Mouse (Mus musculus): ENCODE measurements at regions not wholly inside any gene's neighbourhood (a gene's known extent, or its start where the extent isn't known, plus 50 kb on each side); places are given as distances from the start of the nearest gene placed in this dataset.

DNA sequence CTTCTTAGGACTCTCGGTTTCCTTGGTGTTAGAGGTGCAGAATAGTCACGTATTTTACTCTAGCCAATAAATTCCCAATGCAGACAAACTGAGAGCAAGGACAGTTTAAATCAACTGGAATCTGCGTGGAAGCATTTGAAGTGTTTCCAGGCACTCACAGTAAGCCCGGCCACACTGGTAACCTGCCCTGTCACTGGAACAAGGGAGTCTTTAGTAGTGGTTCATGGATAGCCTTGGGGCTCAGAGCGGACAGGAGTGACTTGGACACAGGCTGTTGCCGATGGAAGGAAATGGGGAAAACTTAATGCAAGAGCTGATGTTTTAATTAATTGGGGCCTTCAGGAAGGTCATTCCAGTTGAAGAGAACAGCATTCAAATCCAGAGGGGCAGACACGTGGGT lies 334.4 kb upstream of the Zfp637 start:
- 94% methylated on average over 7 of the region's 7 CpGs for WGBS (ENCODE audit: missing documents)
- no peak overlapping the region for H3K4me3 ChIP-seq (ENCODE audit: inconsistent target)
- no peak overlapping the region for H3K27ac ChIP-seq
- no peaks in the 10 kb centered on the region for H3K36me3 ChIP-seq (ENCODE audit: inconsistent target)
- no peaks in the 10 kb centered on the region for H3K79me2 ChIP-seq (ENCODE audit: inconsistent target)

DNA sequence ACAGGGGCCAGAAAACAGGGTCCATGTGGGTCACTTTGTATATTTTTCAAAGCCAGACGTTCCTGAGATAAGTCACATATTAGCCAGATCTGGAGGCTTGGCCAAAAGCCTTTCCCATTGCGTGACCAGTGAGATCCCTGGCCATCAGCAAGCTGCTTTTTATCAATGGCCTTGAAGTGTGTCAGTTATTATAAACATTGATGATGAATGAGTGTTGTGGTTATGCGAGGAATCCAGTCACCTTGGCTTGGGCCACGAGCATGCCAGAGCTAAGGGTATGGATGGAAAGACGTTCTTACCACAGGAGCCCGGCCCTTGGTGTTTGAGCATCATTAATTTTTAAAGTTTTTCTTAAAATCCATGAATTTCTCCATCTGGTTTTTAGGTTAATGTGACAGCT lies 332.1 kb upstream of the Zfp637 start:
- Histone ChIP-seq H3K36me3 (ENCODE audit: inconsistent target) (no peaks in the 10 kb centered on the region), H3K79me2 (ENCODE audit: inconsistent target) (no peaks in the 10 kb centered on the region), H3K27ac (no peak overlapping the region), H3K4me3 (ENCODE audit: inconsistent target) (no peak overlapping the region)
- WGBS (ENCODE audit: missing documents): 88% methylated on average over 6 of the region's 6 CpGs

DNA sequence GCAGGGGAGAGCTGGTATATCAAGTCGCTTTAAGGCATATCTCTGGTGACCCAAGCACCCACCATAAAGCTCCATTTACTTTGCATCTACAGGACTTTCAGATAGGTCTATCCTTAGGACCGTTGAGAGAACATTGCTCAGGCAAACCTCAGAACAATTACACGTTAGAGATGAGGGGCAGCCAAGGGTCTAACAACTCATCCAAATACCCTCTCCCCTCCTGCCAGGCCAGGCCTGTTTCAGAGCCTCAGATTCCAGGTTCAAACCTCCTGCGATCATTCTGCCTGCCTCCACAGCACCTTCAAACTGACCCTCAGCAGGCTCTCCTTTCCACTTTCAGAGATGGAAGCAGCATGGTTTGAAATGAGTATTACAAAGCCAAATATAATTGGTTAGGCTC lies 331.0 kb upstream of the Zfp637 start:
- Histone ChIP-seq H3K27ac (no peak overlapping the region), H3K79me2 (ENCODE audit: inconsistent target) (no peaks in the 10 kb centered on the region), H3K4me3 (ENCODE audit: inconsistent target) (no peak overlapping the region), H3K36me3 (ENCODE audit: inconsistent target) (no peaks in the 10 kb centered on the region)
- 93% methylated on average over 4 of the region's 4 CpGs for WGBS (ENCODE audit: missing documents)

DNA sequence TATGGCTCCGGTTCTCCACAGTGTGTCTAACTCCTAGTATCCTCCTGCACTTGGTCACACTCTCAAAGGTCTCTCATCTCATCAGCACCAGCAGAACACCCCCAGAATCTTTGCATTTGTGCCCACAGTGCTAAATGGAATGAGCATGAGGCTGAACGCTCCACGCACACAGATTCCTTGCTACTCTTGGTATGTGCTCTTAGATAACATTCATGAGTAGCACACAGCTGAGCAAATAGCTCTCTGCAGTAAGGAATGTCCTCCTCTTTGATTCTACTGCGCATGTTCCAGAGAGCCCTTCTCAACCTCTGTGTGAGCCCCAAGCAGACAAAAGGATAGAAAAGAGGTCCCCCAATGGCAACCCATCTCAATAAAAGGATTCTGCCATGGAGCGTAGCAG lies 326.1 kb upstream of the Zfp637 start:
- WGBS (ENCODE audit: missing documents): 93% methylated on average over 5 of the region's 5 CpGs
- Histone ChIP-seq H3K36me3 (ENCODE audit: inconsistent target) (no peaks in the 10 kb centered on the region), H3K27ac (no peak overlapping the region), H3K4me3 (ENCODE audit: inconsistent target) (no peak overlapping the region), H3K79me2 (ENCODE audit: inconsistent target) (no peaks in the 10 kb centered on the region)

DNA sequence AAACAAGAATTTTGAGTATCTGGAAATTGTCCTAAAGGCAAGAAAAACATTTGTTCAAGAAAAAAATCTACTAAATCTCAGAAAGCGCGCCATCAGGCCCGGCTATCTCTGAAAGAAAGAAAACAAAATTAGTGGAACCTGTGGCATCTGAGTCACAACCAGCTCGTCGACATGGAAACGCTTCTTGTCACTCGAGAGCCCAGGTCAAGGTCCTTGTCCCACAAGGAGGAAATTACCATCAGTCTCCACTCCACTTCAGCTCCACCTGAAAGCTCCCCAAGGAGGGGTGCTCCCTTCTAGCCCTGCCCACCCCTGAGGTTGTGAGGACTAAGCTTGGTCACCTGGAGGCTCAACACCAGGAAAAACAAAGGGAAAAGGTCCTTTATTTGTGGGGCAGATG lies 324.1 kb upstream of the Zfp637 start:
- H3K4me3 ChIP-seq (ENCODE audit: inconsistent target): no peak overlapping the region
- 94% methylated on average over 7 of the region's 7 CpGs for whole genome bisulfite sequencing (ENCODE audit: missing documents)
- H3K79me2 ChIP-seq (ENCODE audit: inconsistent target): no peaks in the 10 kb centered on the region
- no peak overlapping the region for H3K27ac ChIP-seq
- H3K36me3 ChIP-seq (ENCODE audit: inconsistent target): no peaks in the 10 kb centered on the region

DNA sequence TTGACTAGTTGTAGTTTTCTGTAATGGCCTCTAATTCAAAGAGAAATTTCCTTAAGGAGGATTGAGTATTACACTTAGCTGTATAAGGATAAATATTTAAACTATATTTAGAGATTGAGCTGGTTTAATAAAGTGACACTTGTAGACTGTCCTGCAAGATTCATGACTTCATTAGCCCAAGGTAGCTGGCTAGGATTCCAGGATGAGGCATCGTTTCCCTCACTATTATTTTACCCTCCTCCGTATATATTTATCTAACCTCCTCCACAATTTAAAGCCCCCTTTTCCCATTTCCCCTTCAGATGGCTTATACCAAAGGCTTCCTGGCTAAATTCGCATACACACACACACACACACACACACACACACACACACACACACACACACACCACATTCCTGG lies 322.0 kb upstream of the Zfp637 start:
- WGBS (ENCODE audit: missing documents): 94% methylated on average over 2 of the region's 3 CpGs
- H3K4me3 ChIP-seq (ENCODE audit: inconsistent target): no peak overlapping the region

DNA sequence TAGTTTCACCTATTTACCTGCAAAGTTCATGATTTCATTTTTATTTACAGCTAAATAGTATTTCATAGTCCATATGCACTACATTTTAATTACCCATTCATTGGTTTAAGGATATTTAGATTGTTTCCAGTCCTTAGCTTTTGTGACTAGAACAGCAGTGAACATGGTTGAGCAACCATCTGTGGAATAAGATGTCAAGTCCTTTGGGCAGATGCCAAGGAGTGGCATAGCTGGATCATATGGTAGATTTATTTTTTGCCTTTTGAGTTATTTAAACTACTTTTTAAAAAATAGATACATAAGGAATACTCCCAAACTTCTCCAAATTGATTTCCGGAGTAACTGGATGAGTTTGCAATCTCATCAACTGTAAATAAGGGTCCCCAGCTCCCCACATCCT lies 321.5 kb upstream of the Zfp637 start:
- Histone ChIP-seq H3K36me3 (ENCODE audit: inconsistent target) (no peaks in the 10 kb centered on the region), H3K79me2 (ENCODE audit: inconsistent target) (no peaks in the 10 kb centered on the region), H3K27ac (no peak overlapping the region), H3K4me3 (ENCODE audit: inconsistent target) (no peak overlapping the region)
- WGBS (ENCODE audit: missing documents): 100% methylated on average over 1 of the region's 1 CpGs

More for the DNA sequence above, 322.0 kb upstream of the Zfp637 start:
- Histone ChIP-seq H3K27ac (no peak overlapping the region), H3K36me3 (ENCODE audit: inconsistent target) (no peaks in the 10 kb centered on the region), H3K79me2 (ENCODE audit: inconsistent target) (no peaks in the 10 kb centered on the region)

DNA sequence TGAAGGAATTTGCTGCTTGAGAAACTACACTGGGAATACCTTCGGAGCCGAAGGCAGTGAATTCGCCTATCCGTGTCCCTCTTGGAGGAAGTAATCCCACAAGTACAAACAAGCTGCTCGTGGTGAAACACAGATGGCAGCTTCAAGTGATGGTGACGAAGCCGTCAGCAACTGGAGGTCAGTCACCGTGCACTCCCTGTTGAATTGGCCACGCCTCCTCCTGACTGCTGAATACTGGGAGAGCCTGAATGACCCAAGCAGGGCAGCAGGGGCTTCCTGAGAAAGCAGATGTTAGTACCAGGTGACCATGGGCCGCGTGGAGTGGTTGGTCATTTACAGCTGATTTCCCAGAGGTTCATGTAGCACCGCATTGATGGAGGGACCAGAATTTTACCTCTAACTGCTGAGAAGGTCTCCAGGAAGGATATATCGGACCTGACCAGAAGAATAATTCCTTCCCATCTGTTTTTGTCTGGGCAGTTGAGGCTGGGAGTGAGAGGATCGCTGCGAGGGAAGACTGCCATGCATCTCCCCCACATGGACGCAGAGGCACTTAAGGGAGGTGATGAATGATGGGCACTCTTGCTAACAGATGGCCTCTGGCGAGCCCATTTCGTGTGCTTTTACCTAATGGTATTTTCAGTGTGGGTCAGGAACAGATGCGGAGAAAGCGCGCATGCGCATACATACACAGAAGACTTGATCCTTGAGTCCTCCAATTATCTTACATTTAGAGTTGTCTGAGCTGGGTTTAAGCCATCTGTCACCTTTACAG lies 314.6 kb upstream of the Zfp637 start:
- Histone ChIP-seq H3K36me3 (ENCODE audit: inconsistent target) (no peaks in the 10 kb centered on the region), H3K27ac (no peak overlapping the region), H3K79me2 (ENCODE audit: inconsistent target) (no peaks in the 10 kb centered on the region), H3K4me3 (ENCODE audit: inconsistent target) (no peak overlapping the region)
- 92% methylated on average over 22 of the region's 22 CpGs for WGBS (ENCODE audit: missing documents)

DNA sequence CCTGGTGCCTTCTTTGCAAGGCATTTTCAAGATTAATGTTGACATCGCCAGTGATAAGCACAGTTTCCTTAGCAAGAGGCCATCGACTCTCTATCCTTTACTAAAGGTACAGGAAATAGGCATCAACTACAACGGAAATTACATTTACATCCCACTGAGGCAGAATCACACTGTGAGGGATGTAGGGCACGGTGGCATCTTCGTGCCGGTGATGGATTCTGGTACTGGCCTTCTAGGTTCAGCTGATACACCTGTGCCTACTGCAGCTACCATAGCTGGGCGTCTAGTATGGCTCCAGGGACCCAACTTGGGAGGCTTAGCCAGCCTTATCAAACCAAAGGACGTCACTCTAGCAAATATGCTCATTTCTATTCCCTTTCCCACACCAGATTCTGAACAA lies 313.5 kb upstream of the Zfp637 start:
- WGBS (ENCODE audit: missing documents): 60% methylated on average over 8 of the region's 8 CpGs
- Histone ChIP-seq H3K4me3 (ENCODE audit: inconsistent target) (no peak overlapping the region), H3K36me3 (ENCODE audit: inconsistent target) (no peaks in the 10 kb centered on the region), H3K27ac (no peak overlapping the region), H3K79me2 (ENCODE audit: inconsistent target) (no peaks in the 10 kb centered on the region)

DNA sequence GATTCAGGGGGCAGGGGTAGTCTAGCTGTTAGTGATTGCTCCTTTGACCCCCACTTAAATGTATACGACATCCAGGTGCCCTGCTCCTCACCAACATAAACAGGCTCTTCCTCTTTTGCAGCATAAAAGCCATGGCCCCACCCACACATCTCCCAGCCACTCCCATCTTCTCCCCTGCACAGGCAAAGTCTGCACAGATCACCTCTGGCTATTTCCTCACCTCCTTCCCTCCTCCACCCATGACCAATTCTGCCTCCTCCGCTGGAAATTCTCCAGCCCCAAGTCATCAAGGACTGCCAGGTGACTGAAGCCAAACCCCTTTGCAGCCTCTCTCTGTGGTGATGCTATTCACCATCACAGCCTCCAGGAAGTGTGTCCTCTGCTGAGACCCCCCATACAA lies 306.8 kb upstream of the Zfp637 start:
- no peaks in the 10 kb centered on the region for H3K36me3 ChIP-seq (ENCODE audit: inconsistent target)
- H3K79me2 ChIP-seq (ENCODE audit: inconsistent target): no peaks in the 10 kb centered on the region
- no peak overlapping the region for H3K4me3 ChIP-seq (ENCODE audit: inconsistent target)
- no peak overlapping the region for H3K27ac ChIP-seq
- WGBS (ENCODE audit: missing documents): 32% methylated on average over 2 of the region's 2 CpGs

DNA sequence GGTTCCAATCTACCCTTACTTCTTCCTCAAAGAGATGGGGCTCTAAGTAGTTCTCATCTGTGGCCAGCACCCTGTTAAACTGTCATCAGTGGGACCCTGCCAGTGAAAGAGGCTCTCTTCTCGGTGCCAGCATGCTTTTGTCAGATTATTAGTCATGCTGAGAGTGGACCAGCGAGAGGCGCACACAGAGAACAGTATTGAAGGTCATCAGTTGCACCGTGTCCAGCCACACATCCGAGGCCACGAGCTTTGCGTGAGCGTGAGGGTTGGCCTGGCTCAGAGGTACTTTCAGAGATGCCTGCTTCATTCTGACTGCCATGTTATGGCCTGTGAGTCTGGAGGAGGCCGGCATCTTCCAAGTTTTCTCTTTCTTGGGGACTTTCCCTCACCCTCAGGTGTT lies 306.0 kb upstream of the Zfp637 start:
- Histone ChIP-seq H3K4me3 (ENCODE audit: inconsistent target) (no peak overlapping the region), H3K36me3 (ENCODE audit: inconsistent target) (no peaks in the 10 kb centered on the region), H3K79me2 (ENCODE audit: inconsistent target) (no peaks in the 10 kb centered on the region), H3K27ac (no peak overlapping the region)
- WGBS (ENCODE audit: missing documents): 96% methylated on average over 9 of the region's 9 CpGs

DNA sequence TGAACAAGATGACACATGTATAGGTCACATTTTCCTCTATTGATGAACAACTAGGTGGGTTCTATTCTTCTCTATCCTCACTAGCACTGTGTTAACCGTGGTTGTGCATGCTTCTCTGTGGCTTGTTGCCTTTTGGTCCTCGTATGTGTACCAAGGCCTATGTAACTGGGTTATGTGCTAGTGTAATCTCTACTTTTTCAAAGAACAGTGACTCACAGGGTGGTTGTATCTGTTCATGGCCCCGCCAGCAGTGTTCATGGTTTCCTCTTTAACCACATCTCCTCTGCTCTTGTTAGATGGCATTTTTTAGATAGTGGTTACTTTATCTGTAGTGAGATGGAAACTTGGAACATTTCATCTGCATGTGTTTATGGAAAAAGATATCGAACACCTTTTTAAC lies 304.9 kb upstream of the Zfp637 start:
- no peaks in the 10 kb centered on the region for H3K36me3 ChIP-seq (ENCODE audit: inconsistent target)
- no peaks in the 10 kb centered on the region for H3K79me2 ChIP-seq (ENCODE audit: inconsistent target)
- H3K27ac ChIP-seq: no peak overlapping the region
- 57% methylated on average over 4 of the region's 4 CpGs for WGBS (ENCODE audit: missing documents)
- no peak overlapping the region for H3K4me3 ChIP-seq (ENCODE audit: inconsistent target)

DNA sequence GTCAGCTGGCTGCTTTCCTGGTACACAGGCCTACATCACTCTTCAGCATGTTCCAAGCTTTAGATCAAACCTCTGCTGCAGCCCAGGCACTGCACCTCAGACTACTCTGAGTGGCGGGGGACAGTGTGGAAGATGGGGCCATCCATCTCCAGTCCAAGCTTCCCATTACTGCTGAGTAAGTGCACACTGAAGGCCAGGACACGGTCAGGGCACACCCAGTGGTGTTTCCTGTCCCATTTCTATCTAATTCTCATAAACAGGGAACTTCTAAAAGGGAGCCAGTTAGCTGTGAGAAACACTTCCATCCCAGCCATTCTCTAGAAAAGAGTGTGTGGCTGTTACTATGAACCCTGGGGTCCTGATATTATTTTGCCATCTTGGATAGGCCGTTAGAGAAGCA lies 298.5 kb upstream of the Zfp637 start:
- no peaks in the 10 kb centered on the region for H3K79me2 ChIP-seq (ENCODE audit: inconsistent target)
- H3K27ac ChIP-seq: no peak overlapping the region
- no peaks in the 10 kb centered on the region for H3K36me3 ChIP-seq (ENCODE audit: inconsistent target)
- no peak overlapping the region for H3K4me3 ChIP-seq (ENCODE audit: inconsistent target)
- 62% methylated on average over 3 of the region's 3 CpGs for WGBS (ENCODE audit: missing documents)

DNA sequence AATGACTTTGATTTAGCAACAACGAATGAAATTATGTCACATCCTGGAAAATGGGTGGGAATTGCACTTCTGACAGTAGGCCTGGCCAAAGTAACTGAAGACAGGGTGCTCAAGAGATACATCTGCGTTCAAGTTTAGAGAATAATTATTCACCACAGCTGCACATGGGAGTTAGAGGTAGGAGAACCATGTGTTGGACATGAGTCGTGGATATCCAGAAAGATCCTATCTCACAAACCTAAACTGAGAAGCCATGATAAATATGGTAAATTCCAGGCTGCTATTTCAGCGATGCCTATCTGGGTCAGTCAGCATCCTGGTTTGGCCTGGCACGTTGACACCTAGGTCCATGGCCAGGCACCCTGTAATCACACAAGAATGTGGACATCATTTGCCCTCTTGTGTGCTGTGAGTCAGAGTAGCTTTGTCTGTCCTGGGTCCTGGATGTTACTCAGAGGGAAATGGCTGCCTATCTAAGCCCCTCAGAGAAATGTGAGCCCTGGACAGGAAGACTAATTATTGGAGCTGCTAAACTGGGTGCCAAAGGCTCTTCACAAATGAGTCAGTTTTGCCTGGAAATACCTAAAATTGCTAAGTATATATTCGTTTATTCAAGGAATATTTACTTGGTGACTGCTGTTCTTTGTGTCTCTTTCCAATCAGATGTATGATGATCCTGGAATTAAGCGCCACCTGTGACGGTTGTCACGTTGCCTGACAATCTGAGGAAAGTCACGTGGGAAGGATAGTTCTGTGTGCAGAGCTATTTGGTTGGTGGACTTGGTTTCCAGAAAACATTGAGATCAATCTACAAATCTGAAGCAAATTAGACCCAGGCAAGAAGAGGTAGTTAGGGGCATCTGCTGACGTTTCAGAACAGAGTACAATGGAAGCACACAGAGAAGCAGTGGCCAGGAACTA lies 296.4 kb upstream of the Zfp637 start:
- Histone ChIP-seq H3K27ac (no peak overlapping the region), H3K4me3 (ENCODE audit: inconsistent target) (no peak overlapping the region), H3K36me3 (ENCODE audit: inconsistent target) (no peaks in the 10 kb centered on the region), H3K79me2 (ENCODE audit: inconsistent target) (no peaks in the 10 kb centered on the region)
- 90% methylated on average over 11 of the region's 11 CpGs for WGBS (ENCODE audit: missing documents)

DNA sequence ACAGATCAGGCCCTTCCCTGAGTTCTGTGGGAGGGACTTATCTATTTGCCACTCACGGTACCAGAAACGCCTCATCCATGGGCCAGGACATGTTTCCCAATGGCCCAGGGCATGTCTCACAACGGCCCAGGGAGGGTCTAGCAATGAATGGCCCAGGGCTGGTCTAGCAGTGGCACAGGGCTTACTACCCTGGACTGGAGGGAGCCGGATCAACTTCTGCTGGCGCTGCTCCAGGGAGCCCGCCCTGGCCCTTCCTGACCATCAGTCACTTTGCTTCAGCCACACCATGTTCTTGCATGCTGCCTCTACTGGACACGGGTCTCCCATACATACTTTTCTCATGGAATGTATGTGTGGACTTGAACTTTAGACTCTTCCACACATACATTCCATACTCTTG lies 290.1 kb upstream of the Zfp637 start:
- 95% methylated on average over 7 of the region's 7 CpGs for WGBS (ENCODE audit: missing documents)
- H3K79me2 ChIP-seq (ENCODE audit: inconsistent target): no peaks in the 10 kb centered on the region
- no peak overlapping the region for H3K27ac ChIP-seq
- no peak overlapping the region for H3K4me3 ChIP-seq (ENCODE audit: inconsistent target)
- H3K36me3 ChIP-seq (ENCODE audit: inconsistent target): no peaks in the 10 kb centered on the region
